Mouse (Mus musculus) embryo, embryonic 9.5 days (tissue): ENCODE data around the gene Gstt2.
A peak's percentile ranks its signal among the peaks of the same experiment; 100 is the strongest.
"Not testable (repeated sequence)": the region's sequence is repeated elsewhere in the genome, so short reads cannot be mapped to it uniquely, and the experiment has no call there.

Experiments
- DNase-seq: peaks from one replicate; pipeline ENCODE4 v3.0.0-alpha.2; 2017; ENCODE audit errors: extremely low spot score

Gstt2 gene

GRCm38 (mm10) chr10:75855416-75855981 is 18.3 kb upstream of the Gstt2 start:
- DNase-seq: no peak

DNA sequence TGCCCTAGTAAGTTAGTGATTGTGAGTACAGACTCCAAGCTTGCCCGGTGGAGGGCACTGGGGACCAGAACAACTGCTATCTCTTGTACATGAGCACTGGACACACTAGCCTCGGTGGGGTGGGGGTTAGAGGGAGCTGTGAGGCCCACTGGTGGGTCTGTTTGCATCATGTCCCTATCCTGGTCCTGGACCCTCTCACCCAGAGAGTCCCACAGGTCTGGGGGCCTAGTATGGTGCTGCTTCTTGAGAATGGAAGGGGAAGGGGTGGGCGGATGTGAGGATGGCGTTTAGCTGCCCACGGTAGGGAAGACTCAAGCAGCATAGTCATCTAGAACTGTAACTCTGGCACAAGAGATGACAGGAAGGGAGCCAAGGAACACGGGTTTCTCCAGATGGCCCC is 17.6 kb upstream of the Gstt2 start:
- no peak for DNase-seq

DNA sequence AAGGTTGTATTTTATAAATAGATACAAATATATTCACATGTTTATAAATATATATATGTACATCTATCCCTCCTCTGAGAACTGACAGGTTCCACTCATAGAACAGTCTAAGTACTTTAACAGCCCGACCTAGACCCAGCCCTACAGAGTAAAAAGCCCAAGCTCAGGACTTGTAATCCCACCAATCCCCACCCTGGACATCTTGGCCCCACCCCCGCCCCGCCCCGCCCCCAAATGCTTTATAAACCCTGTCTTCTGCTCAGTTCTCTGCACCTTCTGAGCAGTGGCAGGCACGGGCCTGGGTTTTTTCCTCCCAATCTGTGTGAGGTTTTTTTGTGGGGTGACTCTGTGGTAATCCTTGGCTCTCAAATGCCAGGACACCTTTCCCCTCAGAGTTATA is 16.9 kb upstream of the Gstt2 start:
- no peak for DNase-seq

DNA sequence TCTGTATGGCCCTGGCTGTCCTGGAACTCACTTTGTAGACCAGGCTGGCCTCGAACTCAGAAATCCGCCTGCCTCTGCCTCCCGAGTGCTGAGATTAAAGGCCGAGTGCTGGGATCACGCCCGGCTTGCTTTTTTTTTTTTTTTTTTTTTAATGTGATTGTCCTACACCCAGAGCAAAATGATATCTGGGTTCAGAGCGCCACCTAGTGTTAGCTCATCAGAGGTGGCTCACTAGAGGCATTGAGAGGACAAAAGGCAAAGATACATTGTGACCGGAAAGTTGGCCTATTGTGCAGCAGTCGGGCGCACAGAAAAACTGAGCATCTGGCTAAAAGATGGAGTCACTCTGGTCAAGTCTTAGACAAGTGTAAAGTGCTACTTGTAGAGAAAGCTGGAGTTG is 16.2 kb upstream of the Gstt2 start:
- DNase-seq: peak; percentile 79

DNA sequence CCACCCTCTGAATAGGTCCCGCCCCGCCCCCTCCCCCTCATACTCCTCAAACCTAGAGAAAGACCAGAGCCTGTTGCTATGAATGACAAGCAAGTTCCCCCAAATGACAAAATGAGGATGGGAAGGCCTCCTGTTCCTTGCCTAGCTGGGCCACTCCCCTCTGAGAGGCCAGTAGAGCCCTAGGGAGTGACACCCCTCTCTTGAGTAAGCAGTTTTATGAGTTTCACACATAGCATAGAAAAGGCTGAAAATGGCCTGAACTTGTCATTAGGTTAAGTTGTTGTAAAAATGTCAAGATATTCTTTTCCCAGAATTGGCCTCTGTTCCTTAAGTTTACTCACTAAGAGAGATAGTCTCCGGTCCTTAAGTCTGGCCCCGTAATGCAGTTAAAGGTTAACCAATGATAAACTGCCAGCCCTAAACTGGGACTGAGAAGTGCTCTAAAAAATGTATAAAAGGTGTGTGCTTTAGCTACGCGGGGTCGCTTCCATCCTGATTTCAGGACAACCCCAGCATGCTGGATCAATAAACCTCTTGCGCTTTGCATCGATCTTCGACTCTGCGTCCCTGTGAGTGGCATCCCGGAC is 15.4 kb upstream of the Gstt2 start:
- no peak for DNase-seq

- DNase-seq: no peak
Observed at GRCm38 (mm10) chr10:75851681-75852080, 14.5 kb upstream of the Gstt2 start.

DNA sequence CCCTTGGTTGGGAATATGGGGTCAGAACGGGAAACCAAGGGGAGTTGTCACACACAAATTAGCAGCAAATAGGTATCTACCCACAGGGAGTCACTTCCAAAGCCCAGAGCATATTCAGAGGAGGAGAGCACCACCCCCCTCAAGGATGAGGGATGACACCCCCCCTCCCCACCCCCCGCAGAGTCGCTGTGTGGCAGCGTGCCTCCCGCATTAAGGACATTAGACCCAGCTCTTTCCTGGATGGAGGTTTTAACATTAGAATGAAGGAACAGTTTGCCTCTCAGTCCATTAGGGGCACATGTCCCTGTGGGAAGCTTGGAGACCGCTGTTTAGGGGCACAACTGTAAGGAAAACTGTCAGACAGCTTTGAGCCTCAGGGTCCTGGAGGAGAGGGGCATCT is 13.9 kb upstream of the Gstt2 start:
- no peak for DNase-seq

DNA sequence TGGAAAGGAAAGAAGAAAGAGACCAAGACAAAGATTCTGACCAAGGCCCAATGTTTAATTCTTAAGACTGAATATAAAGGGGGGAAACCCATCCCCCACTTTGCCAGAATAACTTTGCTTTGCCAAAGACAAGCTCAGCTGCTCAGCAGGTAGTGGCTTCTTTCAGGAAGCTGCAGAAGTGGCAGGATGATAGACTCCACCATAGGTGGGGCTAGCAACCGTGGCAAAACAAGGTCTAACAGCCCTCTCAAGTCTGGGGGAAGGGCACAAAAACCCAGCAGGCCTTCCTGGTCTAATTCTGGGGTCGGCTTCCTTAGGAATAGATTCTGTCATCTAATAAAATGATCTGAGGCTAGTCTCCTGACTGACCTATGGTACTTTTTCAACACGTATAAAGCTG is 11.2 kb upstream of the Gstt2 start:
- no peak for DNase-seq

DNA sequence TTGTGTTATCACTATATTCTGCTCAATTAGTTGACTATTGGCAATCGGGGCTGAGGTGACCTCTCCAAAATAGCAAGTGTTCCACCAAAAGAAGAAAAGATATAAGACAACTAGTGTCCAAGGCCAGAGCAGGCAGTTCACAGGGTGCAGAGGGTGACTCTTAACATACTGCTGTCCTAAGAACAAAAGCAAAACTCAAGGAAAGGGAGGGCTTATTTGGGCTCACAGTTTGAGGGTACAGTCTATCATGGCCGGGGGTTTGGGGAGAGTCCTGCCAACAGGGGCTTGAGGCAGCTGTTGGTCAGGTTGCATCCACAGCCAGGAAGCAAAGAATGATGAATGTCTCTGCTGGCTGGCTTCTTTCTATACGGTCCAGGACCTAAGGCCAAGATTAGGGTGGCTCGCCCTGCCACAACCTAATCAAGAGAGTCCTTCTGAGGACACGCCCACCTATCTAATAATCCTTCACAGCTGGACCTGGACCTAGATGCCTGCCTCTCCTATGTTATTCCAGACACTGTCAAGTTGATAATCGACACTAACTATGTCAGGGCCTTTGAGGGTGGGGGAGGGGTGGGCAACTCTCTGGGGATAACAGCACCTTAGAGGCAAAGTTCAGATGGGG is 8.2 kb upstream of the Gstt2 start:
- DNase-seq: no peak

DNA sequence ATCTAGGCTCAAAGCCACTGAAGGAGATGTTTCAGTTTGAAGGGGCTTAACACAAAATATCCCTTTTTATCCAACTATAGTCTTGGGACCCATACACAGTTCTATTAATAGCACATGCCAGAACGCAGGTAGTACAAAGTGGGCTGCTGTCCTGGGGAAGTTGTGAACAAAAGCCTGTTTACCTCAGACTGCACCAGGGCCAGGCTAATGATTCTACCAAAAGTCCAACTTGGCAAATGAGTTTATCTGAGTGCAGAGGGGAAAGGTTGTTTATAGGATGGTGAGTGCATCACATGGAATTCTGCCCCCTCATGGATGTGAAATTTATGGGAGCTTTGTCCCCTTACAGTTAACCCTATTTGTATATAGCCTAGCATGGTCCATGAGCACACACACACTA is 7.6 kb upstream of the Gstt2 start:
- no peak for DNase-seq

- DNase-seq: not testable (repeated sequence)
Observed at GRCm38 (mm10) chr10:75843898-75844297, 6.7 kb upstream of the Gstt2 start.

GRCm38 (mm10) chr10:75839092-75839491 is 1.9 kb upstream of the Gstt2 start:
- no peak for DNase-seq

DNA sequence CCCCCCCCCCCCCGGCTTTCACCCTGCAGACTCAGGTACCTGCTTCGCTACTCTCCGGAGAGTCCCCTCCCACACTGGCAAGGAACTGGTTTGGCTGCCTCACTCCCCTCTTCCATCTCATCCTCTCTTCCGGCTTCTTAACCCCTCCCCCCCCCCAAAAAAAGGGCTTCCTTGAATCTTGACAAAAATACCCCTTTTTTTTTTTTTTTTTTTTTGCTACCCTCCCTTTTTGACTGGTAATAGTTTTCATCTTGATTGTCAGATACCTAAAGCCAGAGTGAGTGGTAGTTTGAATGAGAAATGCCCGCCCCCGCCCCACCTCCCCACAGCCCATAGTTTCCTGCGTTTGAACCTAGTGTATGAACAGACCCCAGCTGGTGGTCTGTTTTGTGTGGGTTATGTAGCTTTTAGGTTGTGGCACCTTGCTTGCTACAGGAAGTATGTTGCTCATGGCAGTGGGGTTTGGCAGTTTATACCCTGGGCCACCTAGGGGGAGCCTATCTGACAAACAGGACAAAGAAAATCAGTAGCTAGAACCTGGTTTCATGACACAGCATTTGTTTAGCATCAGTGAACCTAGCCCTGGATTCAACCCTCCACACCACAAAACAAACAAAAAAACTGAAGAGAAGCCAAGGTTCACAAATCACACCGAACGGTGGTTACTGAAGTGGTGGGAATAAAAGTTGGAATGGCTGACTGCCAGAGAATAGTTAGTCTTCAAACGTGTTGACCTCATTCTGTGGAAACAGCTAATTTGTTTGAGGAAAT is 1.3 kb downstream of the Gstt2 start:
- DNase-seq: no peak

- no peak for DNase-seq
Observed at GRCm38 (mm10) chr10:75835307-75835706, 1.9 kb downstream of the Gstt2 start.

- no peak for DNase-seq
Observed at GRCm38 (mm10) chr10:75834721-75835120, 2.5 kb downstream of the Gstt2 start.

DNA sequence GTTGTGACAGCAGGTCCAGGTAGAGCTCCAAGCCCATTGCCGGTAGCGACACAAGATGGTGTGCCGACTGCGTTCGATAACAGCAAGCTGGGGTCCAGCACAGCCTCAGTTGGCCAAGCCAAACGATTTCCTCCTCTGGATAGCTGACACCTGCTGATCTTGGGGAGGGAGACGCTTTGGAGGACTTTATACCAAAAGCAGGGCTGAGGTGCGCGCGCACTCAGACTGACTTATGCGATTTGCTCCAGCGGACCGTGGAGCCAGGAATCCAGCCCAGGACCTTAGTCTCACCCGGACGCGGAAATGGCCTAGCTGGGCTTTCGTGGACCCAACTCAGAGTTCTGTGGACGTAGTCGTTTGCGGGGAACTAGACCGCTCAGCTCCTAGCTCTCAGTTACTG is 3.0 kb downstream of the Gstt2 start:
- DNase-seq: no peak

DNA sequence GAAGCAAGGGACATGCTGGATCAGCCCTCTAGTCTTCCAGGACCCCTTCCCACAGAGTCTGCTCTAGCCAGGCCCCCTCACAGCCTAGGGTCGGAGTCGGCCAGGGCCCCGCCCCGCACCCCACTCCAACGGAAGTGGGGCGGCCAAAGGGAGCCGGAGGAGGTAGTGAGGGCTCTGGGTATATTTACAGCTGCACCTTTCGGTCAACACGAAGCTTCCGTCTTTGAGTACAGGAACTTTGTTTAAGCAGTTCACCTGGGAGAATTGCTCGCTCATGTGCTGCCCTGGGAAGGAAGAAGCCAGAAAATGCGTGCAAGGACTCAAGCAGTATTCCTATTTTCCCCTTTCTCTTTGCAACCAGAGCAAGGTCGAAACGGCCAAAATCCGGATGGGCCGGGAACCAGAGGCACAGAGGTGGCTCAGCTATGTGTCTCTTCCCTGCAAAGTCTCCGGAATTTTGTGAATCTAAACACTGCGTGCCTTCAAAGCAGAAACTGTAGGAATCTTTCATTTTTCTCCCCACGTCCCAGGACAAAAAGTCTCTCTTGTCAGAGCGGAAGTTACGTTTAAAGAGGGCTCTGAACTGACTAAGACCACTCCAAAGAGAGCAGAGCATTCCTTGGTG is 3.7 kb downstream of the Gstt2 start:
- no peak for DNase-seq

DNA sequence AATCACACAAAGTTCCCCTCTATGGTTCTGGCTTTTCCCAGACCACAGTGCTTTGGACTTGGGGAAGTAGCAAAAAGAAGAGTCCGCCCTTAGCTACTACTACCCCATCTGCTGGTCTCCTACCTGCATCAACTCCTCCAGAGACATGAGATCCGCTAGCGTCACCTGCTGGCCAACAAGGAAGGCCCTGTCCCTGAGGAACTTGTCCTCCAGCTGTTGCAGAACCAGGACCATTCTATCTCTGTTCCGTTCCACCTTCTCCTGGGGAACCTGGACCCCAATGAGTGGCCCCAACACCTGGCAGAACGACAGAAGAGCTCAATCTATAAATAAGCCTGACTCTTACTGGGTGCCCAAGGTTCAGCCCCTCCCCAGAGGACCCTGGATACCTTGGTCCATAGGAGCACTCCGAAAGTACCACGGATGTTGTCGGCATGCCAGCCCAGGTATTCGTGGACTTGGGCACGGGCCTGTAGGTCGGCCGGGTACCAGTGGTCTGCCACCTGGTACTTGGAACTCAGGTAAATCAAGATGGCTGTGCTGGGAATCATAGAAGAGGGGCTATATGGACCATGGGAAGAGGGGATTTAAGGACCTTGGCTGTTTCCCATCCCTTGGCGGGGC is 4.8 kb downstream of the Gstt2 start:
- no peak for DNase-seq

- no peak for DNase-seq
Observed at GRCm38 (mm10) chr10:75830275-75830670, 7.0 kb downstream of the Gstt2 start.

DNA sequence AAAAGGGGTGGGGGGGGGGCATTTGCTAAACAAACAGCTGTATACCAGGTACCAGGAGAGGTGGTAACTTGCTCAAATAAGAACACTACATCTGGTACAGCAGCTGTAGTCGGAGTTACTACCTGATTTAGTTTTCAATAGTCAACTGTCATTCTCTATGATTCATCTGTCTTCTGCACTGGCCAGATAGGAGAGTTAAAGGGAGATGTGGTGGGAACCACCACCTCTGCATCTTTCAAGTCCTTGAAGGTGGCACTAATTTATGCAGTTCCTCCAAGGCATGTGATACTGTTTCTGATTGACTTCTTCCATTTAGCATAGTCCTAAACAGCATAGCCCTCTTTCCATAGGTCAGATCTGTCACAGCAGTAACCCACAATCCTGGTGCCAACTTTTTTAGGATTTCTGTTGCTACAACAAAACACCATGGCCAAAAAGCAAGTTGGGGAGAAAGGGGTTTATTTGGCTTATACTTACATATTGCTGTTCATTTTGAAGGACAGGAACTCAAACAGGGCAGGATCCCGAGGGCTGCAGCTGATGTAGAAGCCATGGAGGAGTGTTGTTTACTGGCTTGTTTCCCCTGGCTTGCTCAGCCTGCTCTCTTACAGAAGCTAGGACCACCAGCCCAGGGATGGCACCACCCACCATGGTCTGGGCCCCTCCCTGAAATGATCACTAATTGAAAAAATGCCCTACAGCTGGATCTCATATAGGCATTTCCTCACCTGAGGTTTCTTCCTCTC is 7.5 kb downstream of the Gstt2 start:
- DNase-seq: no peak

DNA sequence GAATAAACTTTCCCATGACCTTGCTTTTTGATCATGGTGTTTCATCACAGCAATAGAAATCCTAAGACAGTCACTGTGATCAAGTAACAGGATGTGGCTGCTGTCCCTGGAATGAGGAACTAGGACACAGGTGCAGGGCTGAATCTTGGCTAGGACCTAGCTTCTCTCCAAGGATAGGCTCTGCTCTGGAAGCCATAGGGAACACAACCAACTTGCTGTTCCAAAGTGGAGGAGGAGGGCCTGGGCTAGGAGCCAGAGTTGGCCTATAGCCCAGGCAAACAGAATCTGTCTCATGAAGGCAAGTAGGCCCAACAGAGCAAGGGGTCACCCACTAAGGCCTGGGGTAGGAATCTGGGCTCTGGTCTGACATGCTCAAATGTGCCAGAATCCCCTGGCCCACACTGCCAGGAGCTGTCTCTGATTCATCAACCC is 8.7 kb downstream of the Gstt2 start:
- DNase-seq: no peak
